Mouse (Mus musculus) limb, embryonic 13.5 days (tissue): Measurements from ENCODE around the gene Mast4. TPM values are rescaled to one million over a fixed set of nuclear protein-coding genes. Genes with fewer than 3 reads are reported as not detected.

ENCODE experiments used
- ATAC-seq: fragments of 200-750 bp; cut with Nextera tagmentation; 2 replicates; pipeline ENCODE4 v1.8.0; 2017; ENCODE audit warnings: low read depth, moderate number of reproducible peaks, moderate TSS enrichment; ENCODE audit not compliant: low FRiP score
- H3K27ac ChIP-seq: fragments of 300-500 bp; sonication (generic); 2 replicates; pipeline ENCODE4 v1.5.1; 2015; ENCODE audit warnings: inconsistent platforms, mild to moderate bottlenecking, moderate library complexity
- H3K27me3 ChIP-seq: fragments of 300-500 bp; sonication (generic); 2 replicates; pipeline ENCODE4 v1.6.1; 2015; ENCODE audit warnings: mild to moderate bottlenecking, inconsistent platforms
- H3K36me3 ChIP-seq: fragments of 300-500 bp; sonication (generic); 2 replicates; pipeline ENCODE4 v1.6.1; 2015; ENCODE audit warnings: inconsistent platforms, mild to moderate bottlenecking, moderate library complexity
- H3K4me1 ChIP-seq: fragments of 300-500 bp; sonication (generic); 2 replicates; pipeline ENCODE4 v1.6.1; 2015; ENCODE audit warnings: inconsistent platforms
- H3K4me2 ChIP-seq: fragments of 300-500 bp; sonication (generic); replicated peaks from 2 replicates; pipeline ENCODE4 v1.6.1; 2015; ENCODE audit warnings: inconsistent platforms, mild to moderate bottlenecking, moderate library complexity
- H3K4me3 ChIP-seq: fragments of 300-500 bp; sonication (generic); 2 replicates; pipeline ENCODE4 v1.5.1; 2015; ENCODE audit warnings: moderate library complexity, mild to moderate bottlenecking, inconsistent platforms
- H3K9ac ChIP-seq: fragments of 300-500 bp; sonication (generic); 2 replicates; pipeline ENCODE4 v1.6.1; 2015; ENCODE audit warnings: mild to moderate bottlenecking, inconsistent platforms
- H3K9me3 ChIP-seq: fragments of 300-500 bp; sonication (generic); 2 replicates; pipeline ENCODE4 v1.6.1; 2016; ENCODE audit warnings: inconsistent platforms
- WGBS: fragments of 180-500 bp; shearing (Covaris S2); methylation state at CpG from one replicate; pipeline ENCODE4 v1.1.7; 2015; 5-methylcytosine and 5-hydroxymethylcytosine counted together
- polyA plus RNA-seq: library from polyadenylated mRNA; unstranded; fragments of >200 nt; fragmentation: Nextera tagmentation; extraction: Ambion mirVana; gene quantifications from 2 replicates; pipeline ENCODE4 v1.2.1, GENCODE M21; 2015

Gene Mast4
- polyA plus RNA-seq, 1 experiment from 2014 or later = 23.2 TPM

GRCm38 (mm10) chr13:102871380-102872104 is 462.8 kb downstream of the Mast4 start:
- Histone ChIP-seq H3K4me2 (no peak overlapping the region), H3K4me1 (peaks cover 6% of the 10 kb centered on the region; the same call in 1 of the 2 replicates), H3K4me3 (no peak overlapping the region), H3K9me3 (peaks cover 10% of the 10 kb centered on the region), H3K36me3 (peaks cover 8% of the 10 kb centered on the region), H3K27ac (no peak overlapping the region), H3K27me3 (no peaks in the 10 kb centered on the region), H3K9ac (no peak overlapping the region)
- no peak for ATAC-seq
- WGBS = 82% methylated on average over 10 of the region's 11 CpGs

- no peak overlapping the region for H3K9ac ChIP-seq
- ATAC-seq = no peak
- WGBS = 86% methylated on average over 4 of the region's 4 CpGs
These were observed 464.8 kb downstream of the Mast4 start for GRCm38 (mm10) chr13:102869541-102869940.

GRCm38 (mm10) chr13:102866816-102867215 is 467.5 kb downstream of the Mast4 start:
- peaks cover 8% of the 10 kb centered on the region for H3K36me3 ChIP-seq
- H3K9ac ChIP-seq = no peak overlapping the region
- H3K4me3 ChIP-seq = no peak overlapping the region
- ATAC-seq = no peak
- H3K4me1 ChIP-seq = 0 out of 2 replicates have a peak, but pooled peaks cover 5% of the 10 kb centered on the region
- H3K27ac ChIP-seq = no peak overlapping the region
- H3K27me3 ChIP-seq = no peaks in the 10 kb centered on the region
- H3K9me3 ChIP-seq = peaks cover 10% of the 10 kb centered on the region
- no peak overlapping the region for H3K4me2 ChIP-seq

More at GRCm38 (mm10) chr13:102869541-102869940, 464.8 kb downstream of the Mast4 start:
- H3K27me3 ChIP-seq = no peaks in the 10 kb centered on the region
- H3K4me3 ChIP-seq = no peak overlapping the region
- H3K4me2 ChIP-seq = no peak overlapping the region
- H3K9me3 ChIP-seq = peaks cover 10% of the 10 kb centered on the region
- peaks cover 8% of the 10 kb centered on the region for H3K36me3 ChIP-seq
- no peak overlapping the region for H3K27ac ChIP-seq
- 0 out of 2 replicates have a peak, but pooled peaks cover 4% of the 10 kb centered on the region for H3K4me1 ChIP-seq

GRCm38 (mm10) chr13:102865971-102866724 is 468.1 kb downstream of the Mast4 start:
- WGBS = 63% methylated on average over 11 of the region's 11 CpGs
- peaks cover 10% of the 10 kb centered on the region for H3K9me3 ChIP-seq
- H3K27ac ChIP-seq = no peak overlapping the region
- no peak for ATAC-seq
- H3K4me1 ChIP-seq = 0 out of 2 replicates have a peak, but pooled peaks cover 5% of the 10 kb centered on the region
- no peaks in the 10 kb centered on the region for H3K27me3 ChIP-seq
- peaks cover 8% of the 10 kb centered on the region for H3K36me3 ChIP-seq
- no peak overlapping the region for H3K9ac ChIP-seq
- H3K4me3 ChIP-seq = no peak overlapping the region
- H3K4me2 ChIP-seq = no peak overlapping the region

- ATAC-seq = no peak
- Histone ChIP-seq H3K36me3 (peaks cover 8% of the 10 kb centered on the region), H3K4me2 (no peak overlapping the region), H3K27ac (no peak overlapping the region), H3K27me3 (no peaks in the 10 kb centered on the region), H3K9ac (no peak overlapping the region), H3K9me3 (peaks cover 10% of the 10 kb centered on the region), H3K4me1 (0 out of 2 replicates have a peak, but pooled peaks cover 5% of the 10 kb centered on the region), H3K4me3 (no peak overlapping the region)
- 55% methylated on average over 3 of the region's 3 CpGs for WGBS
These were observed 468.8 kb downstream of the Mast4 start for GRCm38 (mm10) chr13:102865494-102865893.

GRCm38 (mm10) chr13:102864840-102865239 is 469.5 kb downstream of the Mast4 start:
- WGBS = 70% methylated on average over 1 of the region's 1 CpGs
- ATAC-seq = no peak

GRCm38 (mm10) chr13:102864079-102864478 is 470.2 kb downstream of the Mast4 start:
- Histone ChIP-seq H3K4me3 (no peak overlapping the region), H3K4me2 (no peak overlapping the region), H3K4me1 (0 out of 2 replicates have a peak, but pooled peaks cover 5% of the 10 kb centered on the region), H3K9ac (no peak overlapping the region), H3K9me3 (peaks cover 10% of the 10 kb centered on the region), H3K27ac (no peak overlapping the region), H3K27me3 (no peaks in the 10 kb centered on the region), H3K36me3 (peaks cover 8% of the 10 kb centered on the region)
- WGBS = 48% methylated on average over 2 of the region's 2 CpGs
- ATAC-seq = no peak

More at GRCm38 (mm10) chr13:102864840-102865239, 469.5 kb downstream of the Mast4 start:
- Histone ChIP-seq H3K9me3 (peaks cover 10% of the 10 kb centered on the region), H3K4me3 (no peak overlapping the region), H3K4me2 (no peak overlapping the region), H3K4me1 (0 out of 2 replicates have a peak, but pooled peaks cover 5% of the 10 kb centered on the region), H3K9ac (no peak overlapping the region), H3K36me3 (peaks cover 8% of the 10 kb centered on the region), H3K27me3 (no peaks in the 10 kb centered on the region), H3K27ac (no peak overlapping the region)

- peaks cover under 1% of the 10 kb centered on the region; the same call in 1 of the 2 replicates for H3K36me3 ChIP-seq
- H3K4me3 ChIP-seq = no peak overlapping the region
- H3K9ac ChIP-seq = no peak overlapping the region
- H3K27me3 ChIP-seq = no peaks in the 10 kb centered on the region
- 0 out of 2 replicates have a peak, but pooled peaks cover 5% of the 10 kb centered on the region for H3K4me1 ChIP-seq
- WGBS = 30% methylated on average over 2 of the region's 2 CpGs
- no peak overlapping the region for H3K4me2 ChIP-seq
- H3K9me3 ChIP-seq = peaks cover 2% of the 10 kb centered on the region
- H3K27ac ChIP-seq = no peak overlapping the region
- ATAC-seq = no peak
These were observed 471.3 kb downstream of the Mast4 start for GRCm38 (mm10) chr13:102862981-102863380.

GRCm38 (mm10) chr13:102862397-102862796 is 471.9 kb downstream of the Mast4 start:
- no peak overlapping the region for H3K4me2 ChIP-seq
- 59% methylated on average over 2 of the region's 2 CpGs for WGBS
- H3K27me3 ChIP-seq = no peaks in the 10 kb centered on the region
- H3K36me3 ChIP-seq = no peaks in the 10 kb centered on the region
- no peak for ATAC-seq
- H3K4me1 ChIP-seq = 0 out of 2 replicates have a peak, but pooled peaks cover 5% of the 10 kb centered on the region
- H3K27ac ChIP-seq = no peak overlapping the region
- no peak overlapping the region for H3K9ac ChIP-seq
- H3K9me3 ChIP-seq = no peaks in the 10 kb centered on the region
- H3K4me3 ChIP-seq = no peak overlapping the region

GRCm38 (mm10) chr13:102860733-102861132 is 473.6 kb downstream of the Mast4 start:
- WGBS = 95% methylated on average over 7 of the region's 7 CpGs
- Histone ChIP-seq H3K9me3 (no peaks in the 10 kb centered on the region), H3K9ac (no peak overlapping the region), H3K36me3 (no peaks in the 10 kb centered on the region), H3K4me3 (no peak overlapping the region), H3K27me3 (no peaks in the 10 kb centered on the region), H3K4me2 (no peak overlapping the region), H3K4me1 (peaks cover 3% of the 10 kb centered on the region; the same call in 1 of the 2 replicates), H3K27ac (no peak overlapping the region)
- ATAC-seq = no peak

- Histone ChIP-seq H3K27me3 (no peaks in the 10 kb centered on the region), H3K4me2 (no peak overlapping the region), H3K36me3 (no peaks in the 10 kb centered on the region), H3K4me1 (peaks cover 2% of the 10 kb centered on the region; the same call in 1 of the 2 replicates), H3K27ac (no peak overlapping the region), H3K9ac (no peak overlapping the region), H3K9me3 (no peaks in the 10 kb centered on the region), H3K4me3 (no peak overlapping the region)
- ATAC-seq = no peak
- WGBS = 71% methylated on average over 3 of the region's 3 CpGs
These were observed 474.2 kb downstream of the Mast4 start for GRCm38 (mm10) chr13:102860135-102860534.

- WGBS = 88% methylated on average over 3 of the region's 3 CpGs
- H3K27ac ChIP-seq = no peak overlapping the region
- no peak for ATAC-seq
- no peaks in the 10 kb centered on the region for H3K9me3 ChIP-seq
- H3K4me2 ChIP-seq = no peak overlapping the region
- no peak overlapping the region for H3K9ac ChIP-seq
- H3K4me3 ChIP-seq = no peak overlapping the region
- H3K36me3 ChIP-seq = no peaks in the 10 kb centered on the region
- H3K27me3 ChIP-seq = no peaks in the 10 kb centered on the region
- H3K4me1 ChIP-seq = no peaks in the 10 kb centered on the region; the same call in 1 of the 2 replicates
These were observed 476.8 kb downstream of the Mast4 start for GRCm38 (mm10) chr13:102857539-102857838.
